Mouse (Mus musculus) heart, adult 2 months (tissue): Measurements from ENCODE around the gene Nags. TPM values are rescaled to one million over a fixed set of nuclear protein-coding genes. Genes with fewer than 3 reads are reported as not detected.
A peak's percentile ranks its signal among the peaks of the same experiment; 100 is the strongest.

Experiments used
- DNase-seq, 2 experiments: peaks; one replicate each; pipeline ENCODE4 v3.0.0; 2021
- H3K27ac ChIP-seq: fragments of 200-600 bp; 2 replicates; pipeline ENCODE4 v1.8.1; 2022
- H3K27me3 ChIP-seq: fragments of 200-500 bp; 2 replicates; pipeline ENCODE4 v1.6.1; 2012; ENCODE audit warnings: mild to moderate bottlenecking, low read length, inconsistent platforms, mixed read lengths; ENCODE audit not compliant: control insufficient read depth, insufficient read depth
- H3K36me3 ChIP-seq: fragments of 200-500 bp; 2 replicates; pipeline ENCODE4 v1.6.1; 2012; ENCODE audit warnings: low read length, inconsistent platforms; ENCODE audit not compliant: control insufficient read depth, insufficient read depth
- H3K4me1 ChIP-seq: fragments of 200-500 bp; 2 replicates; pipeline ENCODE4 v1.6.1; 2011; ENCODE audit warnings: low read length; ENCODE audit not compliant: control insufficient read depth, insufficient read depth
- H3K4me3 ChIP-seq: fragments of 200-600 bp; 2 replicates; pipeline ENCODE4 v1.8.1; 2022
- H3K79me2 ChIP-seq: fragments of 200-500 bp; replicated peaks from 2 replicates; pipeline ENCODE4 v1.6.1; 2012; ENCODE audit warnings: mild to moderate bottlenecking, inconsistent platforms, low read length, moderate library complexity, mixed read lengths; ENCODE audit not compliant: control insufficient read depth, insufficient read depth
- H3K9ac ChIP-seq: fragments of 200-500 bp; 2 replicates; pipeline ENCODE4 v1.6.1; 2012; ENCODE audit warnings: low read depth, mild to moderate bottlenecking, control low read depth, inconsistent platforms, low read length, mixed read lengths
- CTCF ChIP-seq: fragments of 200-600 bp; IDR thresholded peaks from 2 replicates; pipeline ENCODE4 v1.8.1; 2022; ENCODE audit warnings: antibody characterized with exemption, mild to moderate bottlenecking, moderate library complexity
- EP300 ChIP-seq: fragments of 200-500 bp; IDR thresholded peaks from 2 replicates; pipeline ENCODE4 v1.6.1; 2011; ENCODE audit warnings: low read depth, low read length, control low read depth; ENCODE audit not compliant: insufficient read depth
- POLR2A ChIP-seq: fragments of 200-500 bp; IDR thresholded peaks from 2 replicates; pipeline ENCODE4 v1.6.1; 2011; ENCODE audit warnings: mild to moderate bottlenecking, low read depth, low read length, control low read depth; ENCODE audit not compliant: insufficient read depth
- WGBS: fragments of 180-500 bp; shearing (Covaris S2); methylation state at CpG from one replicate; pipeline ENCODE4 v1.1.7; 2018; 5-methylcytosine and 5-hydroxymethylcytosine counted together
- intact Hi-C: fragments of 180-260 bp; cut with DNase I; formaldehyde crosslinking; loops from one replicate; pipeline ENCODE4 v1.15.1; 2025
- polyA plus RNA-seq: library from polyadenylated mRNA; depleted of rRNA; stranded (reverse); fragments of >200 nt; gene quantifications from 2 replicates; pipeline ENCODE4 v1.2.3, GENCODE M21; 2012
- total RNA-seq, 2 experiments: library from RNA; stranded (reverse); gene quantifications; 2 replicates each; pipeline ENCODE4 v1.2.3; 2021

Gene Nags
- total and polyA plus RNA-seq, 3 experiments, result 0.06 TPM; not detected in 2

DNA sequence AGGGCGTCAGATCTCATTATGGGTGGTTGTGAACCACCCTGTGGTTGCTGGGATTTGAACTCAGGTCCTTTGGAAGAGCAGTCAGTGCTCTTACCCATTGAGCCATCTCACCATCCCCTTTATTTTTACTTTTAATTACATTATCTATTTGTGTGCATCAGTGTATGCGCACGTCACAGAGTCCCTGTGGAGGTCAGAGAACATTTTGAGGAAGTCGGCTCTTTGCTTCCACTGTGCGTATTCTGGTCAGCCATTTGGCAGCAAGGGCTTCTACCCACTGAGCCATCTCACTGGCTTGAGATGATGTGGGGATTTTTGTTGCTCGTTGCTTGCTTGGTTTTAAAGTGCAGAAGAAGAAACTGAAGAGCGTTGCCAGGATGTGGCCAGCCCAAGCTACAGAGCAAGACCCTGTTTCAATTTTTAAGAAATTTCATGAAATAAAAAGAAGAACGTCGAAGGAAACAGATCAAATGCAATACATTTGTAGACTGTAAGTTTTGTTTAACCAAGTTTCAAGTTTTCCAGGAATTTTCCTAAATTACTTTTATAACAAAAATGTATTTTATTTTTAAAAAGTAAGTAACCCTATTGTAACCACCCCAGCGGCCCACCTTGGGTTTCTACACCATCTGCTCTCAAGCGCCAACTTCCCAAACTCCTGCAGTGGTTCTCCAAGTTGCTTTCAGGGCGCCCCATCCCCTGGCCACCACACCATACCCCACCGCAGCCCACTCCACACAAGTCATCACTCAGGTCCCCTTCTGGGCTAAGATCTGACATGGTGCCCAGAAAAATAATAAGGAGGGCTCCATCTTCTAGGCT lies 7.5 kb upstream of the Nags start:
- no peaks in the 10 kb centered on the region for H3K79me2 ChIP-seq
- intact Hi-C loops, result loop anchor here (1.0 to 5.0 kb wide), 2 partner anchors 77 to 151 kb away; partner anchors contain the start of gene Dusp3
- H3K4me1 ChIP-seq, result no peaks in the 10 kb centered on the region
- H3K36me3 ChIP-seq, result no peaks in the 10 kb centered on the region
- TF ChIP-seq CTCF (no peak), POLR2A (no peak), EP300 (no peak)
- H3K27ac ChIP-seq, result no peak overlapping the region
- H3K27me3 ChIP-seq, result no peaks in the 10 kb centered on the region
- no peak overlapping the region for H3K9ac ChIP-seq
- 48% methylated on average over 13 of the region's 13 CpGs for WGBS
- H3K4me3 ChIP-seq, result no peak overlapping the region
- DNase-seq, result no peak

- no peak overlapping the region for H3K4me3 ChIP-seq
- under 1% methylated on average over 18 of the region's 18 CpGs for WGBS
- no peaks in the 10 kb centered on the region for H3K79me2 ChIP-seq
- peak; percentile 59; the same call in 1 of the 2 replicates for TF ChIP-seq EP300
- no peak for TF ChIP-seq POLR2A
- TF ChIP-seq CTCF, result peak; percentile 97
- intact Hi-C loops, result loop anchor here (1.0 to 5.0 kb wide), 2 partner anchors 77 to 151 kb away; partner anchors contain the start of gene Dusp3
- H3K36me3 ChIP-seq, result no peaks in the 10 kb centered on the region
- no peaks in the 10 kb centered on the region for H3K27me3 ChIP-seq
- H3K4me1 ChIP-seq, result no peaks in the 10 kb centered on the region
- no peak overlapping the region for H3K27ac ChIP-seq
- DNase-seq, result peak; percentile 62 to 67
- no peak overlapping the region for H3K9ac ChIP-seq
These were observed 6.9 kb upstream of the Nags start for GRCm38 (mm10) chr11:102138447-102138740.

DNA sequence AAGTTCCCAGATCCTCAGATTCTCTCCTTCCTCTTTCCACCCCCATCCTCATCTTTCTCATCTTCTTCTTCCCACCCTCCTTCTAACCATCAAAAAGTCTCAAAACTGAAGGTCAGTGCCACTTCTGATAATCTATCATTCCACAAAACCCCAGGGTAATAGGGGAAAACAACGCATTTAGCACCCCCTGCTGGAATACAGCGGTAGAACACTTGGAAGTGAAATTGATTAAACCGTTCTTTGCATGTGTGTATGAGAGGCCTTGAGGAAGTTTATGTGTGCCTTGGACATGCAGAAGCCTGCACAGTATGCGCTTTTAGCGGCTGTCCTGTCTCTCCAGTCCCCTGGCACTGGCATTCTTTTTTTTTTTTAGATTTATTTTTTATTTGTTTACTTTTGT lies 4.8 kb upstream of the Nags start:
- TF ChIP-seq CTCF, result peak; percentile 89
- TF ChIP-seq EP300, result no peak
- WGBS, result 2% methylated on average over 5 of the region's 5 CpGs
- Histone ChIP-seq H3K79me2 (no peaks in the 10 kb centered on the region), H3K27me3 (peaks cover 4% of the 10 kb centered on the region), H3K4me1 (no peaks in the 10 kb centered on the region), H3K9ac (no peak overlapping the region), H3K4me3 (no peak overlapping the region), H3K36me3 (no peaks in the 10 kb centered on the region), H3K27ac (no peak overlapping the region)
- intact Hi-C loops, result loop anchor here (1.0 kb wide), 1 partner anchor 38 kb away; no protein-coding TSS in a partner anchor
- DNase-seq, result peak; percentile 43 to 55

- no peak overlapping the region for H3K9ac ChIP-seq
- intact Hi-C loops, result no loop called here
- H3K27ac ChIP-seq, result no peak overlapping the region
- H3K27me3 ChIP-seq, result peaks cover 17% of the 10 kb centered on the region
- WGBS, result 69% methylated on average over 7 of the region's 7 CpGs
- no peaks in the 10 kb centered on the region for H3K36me3 ChIP-seq
- no peaks in the 10 kb centered on the region for H3K4me1 ChIP-seq
- no peak overlapping the region for H3K4me3 ChIP-seq
- no peak for TF ChIP-seq EP300
- TF ChIP-seq CTCF, result no peak
- TF ChIP-seq POLR2A, result no peak
- DNase-seq, result no peak
- H3K79me2 ChIP-seq, result no peaks in the 10 kb centered on the region
These were observed 3.0 kb upstream of the Nags start for GRCm38 (mm10) chr11:102142355-102142754.

DNA sequence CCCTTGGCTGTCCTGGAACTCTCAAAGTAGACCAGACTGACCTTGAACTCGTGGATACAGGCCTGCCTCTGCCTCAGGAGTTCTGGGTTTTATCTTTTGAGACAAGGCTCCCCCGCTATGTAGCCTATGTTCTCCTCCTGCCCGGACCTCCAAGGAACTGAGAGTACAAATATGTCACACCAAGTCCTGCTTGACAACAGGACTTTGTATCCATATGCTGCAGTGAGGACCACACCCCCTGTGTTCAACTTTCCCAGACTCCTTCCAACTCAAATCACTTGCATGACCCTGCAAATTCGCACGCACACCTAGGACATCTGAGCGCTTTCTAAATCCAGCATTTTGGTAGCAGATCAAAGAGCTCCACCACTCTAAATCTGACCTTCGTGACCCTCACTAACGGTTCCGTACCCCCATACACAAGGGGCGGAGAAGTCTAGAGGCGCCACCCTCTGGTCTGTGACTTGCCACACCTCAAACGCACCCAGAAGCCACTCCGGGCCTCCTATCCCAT lies 299 bp upstream of the Nags start:
- Histone ChIP-seq H3K27me3 (peaks cover 21% of the 10 kb centered on the region), H3K4me1 (no peaks in the 10 kb centered on the region), H3K36me3 (no peaks in the 10 kb centered on the region), H3K79me2 (no peaks in the 10 kb centered on the region), H3K27ac (no peak overlapping the region), H3K9ac (no peak overlapping the region), H3K4me3 (no peak overlapping the region)
- intact Hi-C loops, result no loop called here
- WGBS, result 35% methylated on average over 13 of the region's 13 CpGs
- DNase-seq, result no peak
- TF ChIP-seq CTCF (no peak), POLR2A (no peak), EP300 (no peak)

GRCm38 (mm10) chr11:102146005-102146404 lies 692 bp downstream of the Nags start:
- Histone ChIP-seq H3K4me1 (no peaks in the 10 kb centered on the region), H3K27ac (no peak overlapping the region), H3K4me3 (no peak overlapping the region), H3K27me3 (peaks cover 21% of the 10 kb centered on the region), H3K9ac (no peak overlapping the region), H3K36me3 (no peaks in the 10 kb centered on the region), H3K79me2 (no peaks in the 10 kb centered on the region)
- DNase-seq, result no peak
- intact Hi-C loops, result no loop called here
- no peak for TF ChIP-seq EP300
- TF ChIP-seq POLR2A, result no peak
- TF ChIP-seq CTCF, result no peak
- 5% methylated on average over 16 of the region's 16 CpGs for WGBS
